Mouse (Mus musculus): ENCODE results near the gene Brca2.

GRCm38 (mm10) chr5:150592186-150592903 lies 69.9 kb downstream of the Brca2 start:
- no peak for TF ChIP-seq CTCF (IDR thresholded peaks at IDR 0.05; ENCODE audit: borderline replicate concordance, insufficient read depth, low read length)
- TF ChIP-seq POLR2A (IDR thresholded peaks at IDR 0.05; ENCODE audit: low read depth, low read length) = no peak
